Mouse (Mus musculus) frontal cortex, adult 2 months (tissue): ENCODE measurements at regions not wholly inside any gene's neighbourhood (a gene's known extent, or its start where the extent isn't known, plus 50 kb on each side); places are given as distances from the start of the nearest gene placed in this dataset.

Experiments
- DNase-seq, 2 experiments: peaks; one replicate each; pipeline ENCODE4 v3.0.0; 2022; ENCODE audit warnings: low spot score in 1 of 2; ENCODE audit errors: extremely low spot score in 1 of 2

DNA sequence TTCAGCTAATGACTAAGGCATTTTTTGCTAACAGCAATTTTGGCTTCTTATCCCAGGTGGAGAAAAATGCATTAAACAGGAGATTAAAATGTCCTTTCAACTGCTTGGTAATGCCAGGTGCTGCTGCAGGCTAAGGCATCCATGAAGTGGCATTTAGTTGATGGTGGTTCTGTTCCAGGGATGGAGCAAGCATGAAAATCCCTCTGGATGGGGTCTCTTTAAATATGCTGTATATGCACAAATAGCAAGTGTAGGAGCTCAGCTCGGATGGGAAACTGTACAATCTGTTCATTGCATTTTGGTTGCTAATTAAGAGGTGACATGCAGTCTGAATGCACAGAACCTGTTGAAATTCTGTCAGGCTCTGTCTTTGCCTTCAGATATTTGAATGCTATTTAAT is 723.0 kb upstream of the Mef2c start:
- peak in 1 of 2 experiments; percentile 6 for DNase-seq
